Mouse (Mus musculus) layer of hippocampus, postnatal 14 days (tissue): Measurements from ENCODE around the gene Zcchc10. TPM values are rescaled to one million over a fixed set of nuclear protein-coding genes. Genes with fewer than 3 reads are reported as not detected.
"Not testable (repeated sequence)": the region's sequence is repeated elsewhere in the genome, so short reads cannot be mapped to it uniquely, and the experiment has no call there.

Experiments used
- DNase-seq, 2 experiments: peaks; one replicate each; pipeline ENCODE4 v3.0.0; 2021 to 2022; ENCODE audit warnings: low spot score in 2 of 2, mixed read lengths in 1 of 2
- long read RNA-seq, 2 experiments: library from polyadenylated mRNA; stranded (forward); transcript quantifications; one replicate each; pipeline ENCODE4 v2.0.0; 2021
- total RNA-seq, 2 experiments: library from RNA; stranded (reverse); gene quantifications; 2 replicates each; pipeline ENCODE4 v1.2.3; 2021

Gene Zcchc10
- 10 to 100 TPM in 1 of 2 experiments, 1 to 10 TPM in 1; 8.2 to 10.7 TPM for total RNA-seq
- long read RNA-seq, experiment 1, transcript Zcchc10-201 (4 exons, 1,267 nt), result major isoform, 6 of 6 reads
- long read RNA-seq, experiment 1, partial matches to known transcripts, result 0 of 6 reads
- long read RNA-seq, experiment 1, other reads (novel, unspliced or antisense), result 0 of 6 reads
- long read RNA-seq, experiment 2, transcript Zcchc10-201 (4 exons, 1,267 nt), result major isoform, 8 of 9 reads
- long read RNA-seq, experiment 2, partial matches to known transcripts, result 1 of 9 reads
- long read RNA-seq, experiment 2, other reads (novel, unspliced or antisense), result 0 of 9 reads

DNA sequence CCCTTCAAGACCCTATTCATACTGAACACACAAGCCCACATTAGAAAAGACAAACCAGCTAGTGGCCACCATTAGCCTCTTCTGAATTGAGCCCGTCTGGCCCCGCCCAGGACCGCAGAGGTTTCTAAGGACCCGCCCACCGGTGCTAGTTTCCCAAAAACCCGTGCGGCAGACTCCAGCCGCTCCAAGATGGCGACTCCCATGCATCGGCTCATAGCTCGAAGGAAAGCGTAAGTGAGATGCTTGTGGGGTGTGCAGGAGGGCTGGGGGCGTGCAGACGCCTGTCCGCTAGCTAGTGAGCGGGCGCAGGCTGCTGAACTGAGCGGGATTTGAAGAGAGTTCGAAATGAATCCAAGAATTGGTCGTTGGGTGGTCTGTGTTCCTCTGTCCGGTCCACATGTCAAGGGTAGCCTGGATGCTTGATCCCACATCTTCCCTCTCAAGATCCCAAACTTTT is at the start of gene Zcchc10:
Zcchc10 (plus strand) TSS at position 168 of the 457 bp plus-strand sequence.
- DNase-seq, result peak; percentile 73 to 84

DNA sequence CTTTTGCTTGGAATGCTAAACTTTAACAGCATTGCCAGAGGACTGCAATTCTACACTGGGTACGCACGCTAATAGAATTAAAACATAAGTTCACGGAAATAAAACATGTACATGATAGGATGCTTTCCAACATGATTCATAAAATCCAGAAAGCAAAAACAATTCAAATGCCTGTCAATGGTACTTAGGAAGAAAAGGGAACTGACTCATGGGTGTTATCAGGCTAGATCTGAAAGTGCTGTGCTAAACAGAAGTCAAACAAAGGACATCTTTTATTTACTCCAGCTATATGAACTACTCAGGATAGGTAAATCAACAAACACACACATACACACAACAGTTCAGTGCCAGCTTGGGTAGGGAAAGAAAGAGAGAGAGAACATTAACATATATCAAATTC is 49.1 kb upstream of the Zcchc10 start:
- DNase-seq, result no peak

DNA sequence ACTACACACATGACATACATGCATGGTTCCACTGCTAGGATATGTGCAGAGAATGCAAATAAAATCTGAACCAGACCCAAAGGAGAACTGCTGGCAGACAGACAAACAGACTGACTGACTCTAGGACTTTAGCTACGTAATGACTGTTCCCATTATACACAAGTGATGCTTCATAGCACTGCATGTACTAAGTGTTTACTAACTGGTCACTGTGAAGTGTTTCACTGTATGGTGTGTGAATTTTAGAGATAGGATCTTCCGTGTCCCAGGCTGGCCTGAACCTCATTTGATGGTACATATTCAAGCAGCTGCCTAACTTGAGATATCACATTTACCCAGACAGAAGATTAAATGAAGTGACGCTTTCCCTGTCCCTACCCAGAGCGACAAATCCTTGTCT is 46.1 kb upstream of the Zcchc10 start:
- no peak for DNase-seq

DNA sequence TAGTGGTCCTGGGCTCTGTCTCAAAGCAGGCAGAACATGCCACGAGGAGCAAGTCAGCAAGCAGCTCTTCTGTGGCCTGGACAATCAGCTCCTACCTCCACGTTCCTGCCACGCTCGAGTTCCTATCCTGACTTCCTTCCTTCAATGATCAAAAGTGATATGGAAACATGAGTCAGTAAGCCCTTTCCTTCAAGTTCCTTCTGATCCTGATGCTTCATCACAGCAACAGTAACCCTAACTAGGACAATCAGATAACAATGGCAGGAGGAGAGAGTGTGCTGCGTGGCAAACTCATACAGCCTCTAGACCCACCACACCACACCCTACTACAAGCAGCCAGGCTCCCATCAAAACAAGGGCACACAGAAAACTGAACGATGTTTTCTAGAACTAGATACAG is 38.6 kb upstream of the Zcchc10 start:
- no peak for DNase-seq

DNA sequence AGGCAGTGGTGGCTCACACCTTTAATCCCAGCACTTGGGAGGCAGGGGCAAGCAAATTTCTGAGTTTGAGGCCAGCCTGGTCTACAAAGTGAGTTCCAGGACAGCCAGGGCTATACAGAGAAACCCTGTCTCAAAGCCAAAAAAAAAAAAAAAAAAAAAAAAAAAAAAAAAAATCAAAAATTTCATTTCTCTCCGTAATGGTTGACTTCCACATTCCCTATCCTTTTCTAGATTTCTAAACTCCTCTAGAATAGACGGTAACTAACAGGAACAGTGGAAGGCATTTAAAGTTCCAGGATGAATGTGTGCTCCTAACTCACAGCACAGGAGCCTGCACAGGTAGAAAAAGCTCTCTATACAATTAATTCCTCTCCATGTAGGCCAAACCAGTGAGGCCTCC is 34.3 kb upstream of the Zcchc10 start:
- not testable (repeated sequence) for DNase-seq

DNA sequence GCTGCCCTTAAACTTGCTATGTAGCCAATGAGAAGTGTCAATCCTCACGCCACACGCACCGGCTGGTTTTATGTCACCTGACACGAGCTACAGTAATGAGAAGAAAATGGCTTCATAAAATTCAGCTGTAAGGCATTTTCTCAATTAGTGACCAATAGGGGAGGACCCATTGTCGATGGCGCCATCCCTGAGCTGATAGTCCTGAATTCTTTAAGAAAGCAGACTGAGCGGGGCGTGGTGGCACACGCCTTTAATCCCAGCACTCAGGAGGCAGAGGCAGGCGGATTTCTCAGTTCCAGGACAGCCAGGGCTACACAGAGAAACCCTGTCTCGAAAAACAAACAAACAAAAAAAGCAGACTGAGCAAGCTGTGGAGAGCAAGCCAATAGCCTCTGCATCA is 33.6 kb upstream of the Zcchc10 start:
- DNase-seq, result no peak

DNA sequence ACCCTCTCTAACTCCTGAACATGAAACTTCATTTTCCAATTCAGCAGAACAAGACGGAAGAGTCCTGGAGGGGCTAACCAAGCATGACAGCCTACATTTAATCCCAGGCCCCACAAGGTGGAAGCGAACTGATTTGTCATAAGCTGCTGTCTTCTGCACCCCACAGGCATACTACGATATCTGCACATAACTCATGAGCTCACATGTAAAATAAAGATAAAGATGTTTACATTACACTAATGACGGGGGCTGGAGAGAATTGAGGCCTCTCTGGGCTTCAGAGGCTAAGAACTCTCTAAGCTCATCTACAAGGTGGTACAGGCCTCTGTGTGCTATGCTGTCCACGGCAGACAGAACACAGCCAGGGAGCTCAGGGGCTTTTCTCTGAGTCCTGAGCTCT is 30.0 kb upstream of the Zcchc10 start:
- no peak for DNase-seq

DNA sequence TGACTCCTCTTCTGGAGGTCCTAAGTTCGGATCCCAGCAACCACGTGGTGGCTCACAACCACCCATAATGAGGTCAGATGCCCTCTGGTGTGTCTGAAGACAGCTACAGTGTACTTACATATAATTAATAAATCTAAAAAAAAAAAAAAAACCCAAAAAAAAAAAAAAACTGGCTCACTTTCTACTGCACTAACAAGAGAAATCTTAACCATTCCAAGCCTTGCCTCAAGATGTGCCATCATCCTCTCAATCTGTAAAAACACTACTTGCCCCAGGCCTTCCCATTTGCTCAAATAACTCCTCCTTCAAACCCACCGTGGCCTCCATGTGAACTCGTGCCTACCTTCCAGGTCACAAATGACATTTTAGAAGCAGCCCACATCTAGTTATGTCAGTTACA is 27.6 kb upstream of the Zcchc10 start:
- no peak for DNase-seq

DNA sequence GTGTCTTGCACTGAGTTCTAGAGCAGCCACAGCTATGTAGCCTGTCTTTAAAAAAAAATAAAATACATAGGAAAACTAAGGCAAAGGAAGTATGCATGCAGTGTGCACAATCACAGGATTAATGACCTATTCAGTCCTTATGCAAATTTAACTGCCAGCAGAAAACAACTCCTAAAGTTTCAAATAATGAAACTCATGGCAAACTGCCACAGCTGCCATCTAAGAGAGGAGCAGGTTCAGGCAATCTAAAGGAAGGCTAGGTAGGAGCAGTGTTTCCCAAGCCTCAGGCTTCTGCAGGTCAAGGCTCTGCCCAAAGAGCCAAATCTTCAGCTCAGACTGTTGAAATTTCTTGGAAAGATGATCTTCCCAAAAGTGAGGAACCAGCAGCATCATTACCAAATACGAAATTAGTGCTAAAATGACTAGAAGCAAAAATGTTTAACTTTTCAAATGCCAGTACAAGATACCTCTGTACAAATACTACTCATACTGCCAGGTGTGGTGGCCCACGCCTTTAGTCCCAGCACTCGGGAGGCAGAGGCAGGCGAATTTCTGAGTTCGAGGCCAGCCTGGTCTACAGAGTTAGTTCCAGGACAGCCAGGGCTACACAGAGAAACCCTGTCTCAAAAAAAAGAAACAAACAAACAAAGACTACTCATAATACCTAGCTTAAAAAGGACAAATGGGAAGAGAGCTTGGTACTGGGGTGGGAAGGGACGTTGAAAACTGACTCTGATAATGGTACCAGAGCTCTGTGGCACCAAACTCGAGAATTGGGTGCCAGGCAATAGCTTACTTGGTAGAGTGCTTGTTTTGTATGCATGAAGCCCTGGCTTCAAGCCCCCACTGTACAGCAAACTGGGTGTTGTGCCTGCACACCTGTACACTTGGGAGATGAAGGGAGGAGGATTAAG is 26.3 kb upstream of the Zcchc10 start:
- DNase-seq, result no peak

DNA sequence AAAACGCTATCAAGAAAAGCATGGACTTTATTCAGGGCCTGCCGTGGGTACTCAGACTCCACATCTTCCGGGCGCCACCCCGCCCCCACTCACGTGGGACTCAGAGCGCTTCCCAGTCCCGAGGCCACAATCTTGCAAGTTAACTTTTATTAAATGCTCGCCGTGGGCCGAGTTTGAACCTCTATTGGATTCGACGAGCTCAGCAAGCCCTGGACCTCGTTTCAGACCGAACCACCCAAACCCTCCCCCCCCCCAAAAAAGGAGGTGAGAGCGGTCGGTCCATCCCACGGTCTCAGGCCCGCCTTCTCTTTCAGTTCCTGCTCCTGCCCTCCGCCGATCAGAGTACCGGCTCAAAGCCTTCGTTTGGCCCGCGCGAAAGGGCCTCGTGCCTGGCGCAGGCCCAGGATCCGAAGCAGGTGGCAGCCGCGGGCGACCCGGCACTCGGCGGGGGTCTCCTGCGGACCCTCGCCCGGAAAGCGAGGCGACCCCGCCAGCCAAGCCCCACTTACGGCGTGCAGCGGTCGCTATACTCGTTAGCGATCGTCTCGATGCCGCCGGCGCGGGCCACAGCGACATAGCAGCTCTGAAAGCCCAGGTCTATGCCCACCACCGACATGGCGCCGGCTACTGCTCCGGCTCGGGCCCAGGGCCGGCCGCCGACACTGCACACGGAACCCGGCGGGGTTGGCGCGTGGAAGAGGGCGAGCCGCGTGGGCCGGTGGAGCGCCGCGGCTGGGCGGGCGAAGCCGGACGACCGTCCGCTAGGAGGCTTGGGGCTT is 24.7 kb upstream of the Zcchc10 start:
- peak; percentile 46 to 54 for DNase-seq

DNA sequence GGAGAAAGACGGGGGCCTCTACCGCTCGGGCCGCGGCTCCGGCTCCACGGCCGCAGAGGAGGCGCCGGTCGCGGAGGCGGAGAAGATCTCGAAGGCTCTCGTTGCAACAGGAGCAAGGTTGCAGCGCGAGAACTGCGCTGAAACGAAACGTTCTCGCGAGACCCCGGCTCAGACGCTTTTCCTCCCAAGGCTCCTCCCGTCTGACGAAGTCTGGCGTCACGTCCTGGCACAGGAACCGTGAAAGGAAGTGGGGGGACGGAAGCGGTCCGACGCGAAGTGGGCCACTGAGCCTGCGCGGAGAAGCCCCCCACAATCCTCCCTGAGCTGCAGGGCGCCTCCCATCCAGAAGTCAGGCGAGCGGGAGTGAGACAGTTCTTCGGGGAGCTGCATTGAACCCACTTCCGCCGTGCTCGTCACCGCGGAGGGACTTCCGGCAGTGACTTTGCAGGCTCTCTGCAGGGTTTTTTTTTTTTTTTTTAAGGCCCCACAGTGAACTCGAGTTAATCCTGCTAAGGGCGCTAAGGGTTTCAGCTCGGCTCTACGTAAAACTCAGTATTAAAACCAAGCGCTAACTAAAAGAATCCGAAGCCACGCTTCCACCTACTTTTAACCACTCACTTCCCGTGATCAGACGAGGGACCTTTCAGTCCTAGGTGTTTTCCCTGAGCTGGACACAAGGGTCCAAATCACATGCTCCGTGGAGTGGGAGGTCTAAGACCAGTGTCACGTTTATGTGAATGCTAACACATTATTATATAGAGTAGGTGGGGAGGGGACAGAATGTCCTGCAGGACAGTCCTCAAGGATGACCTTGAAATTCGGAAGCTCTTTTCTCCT is 23.9 kb upstream of the Zcchc10 start, which contains the start of gene Hspa4:
Hspa4 (minus strand) TSS at position 128 of the 837 bp plus-strand sequence.
- DNase-seq, result peak; percentile 99

DNA sequence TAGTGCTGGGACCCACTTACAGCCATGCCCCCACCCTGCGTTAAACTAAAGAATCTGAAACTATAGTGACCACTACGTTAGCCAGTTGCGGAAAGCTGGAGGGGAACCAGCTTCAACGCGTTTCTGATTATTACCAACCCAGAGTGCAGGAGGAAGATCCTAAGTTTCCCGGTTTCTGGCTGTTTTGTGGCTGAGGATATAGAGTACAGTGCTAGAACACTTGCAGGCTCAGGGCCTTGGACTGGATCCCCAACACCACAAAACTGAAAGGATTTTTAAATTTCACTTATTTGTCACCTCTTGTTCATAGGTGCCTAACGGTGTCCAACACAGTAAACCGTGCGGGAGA is 23.3 kb upstream of the Zcchc10 start:
- no peak for DNase-seq

DNA sequence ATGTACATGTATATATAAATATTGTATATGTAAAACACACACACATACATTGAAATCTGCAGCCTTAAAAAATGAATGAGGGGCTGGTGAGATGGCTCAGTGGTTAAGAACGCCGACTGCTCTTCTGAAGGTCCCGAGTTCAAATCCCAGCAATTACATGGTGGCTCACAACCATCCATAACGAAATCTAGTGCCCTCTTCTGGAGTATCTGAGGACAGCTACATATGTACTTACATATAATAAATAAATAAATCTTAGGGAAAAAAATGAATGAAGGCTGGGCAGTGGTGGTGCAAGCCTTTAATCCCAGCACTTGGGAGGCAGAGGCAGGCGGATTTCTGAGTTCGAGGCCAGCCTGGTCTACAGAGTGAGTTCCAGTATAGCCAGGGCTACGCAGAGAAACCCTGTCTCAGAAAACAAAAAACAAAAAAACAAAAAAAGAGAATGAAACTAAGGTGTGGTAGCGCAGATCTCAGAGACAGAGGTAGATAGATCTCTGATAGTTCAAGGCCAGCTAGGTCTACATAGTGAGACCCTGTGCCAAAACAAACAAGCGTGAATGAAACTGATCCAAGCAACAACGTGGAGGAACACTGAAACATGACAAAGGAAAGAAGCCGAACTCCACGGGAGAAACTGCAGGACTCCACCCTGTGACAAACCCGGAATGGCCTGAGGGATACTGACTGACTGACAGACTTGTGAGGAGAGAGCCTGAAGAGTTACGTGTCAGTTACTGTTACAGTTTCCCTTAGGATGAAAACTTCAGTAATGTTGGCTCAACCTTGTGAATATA is 20.2 kb upstream of the Zcchc10 start:
- no peak for DNase-seq

DNA sequence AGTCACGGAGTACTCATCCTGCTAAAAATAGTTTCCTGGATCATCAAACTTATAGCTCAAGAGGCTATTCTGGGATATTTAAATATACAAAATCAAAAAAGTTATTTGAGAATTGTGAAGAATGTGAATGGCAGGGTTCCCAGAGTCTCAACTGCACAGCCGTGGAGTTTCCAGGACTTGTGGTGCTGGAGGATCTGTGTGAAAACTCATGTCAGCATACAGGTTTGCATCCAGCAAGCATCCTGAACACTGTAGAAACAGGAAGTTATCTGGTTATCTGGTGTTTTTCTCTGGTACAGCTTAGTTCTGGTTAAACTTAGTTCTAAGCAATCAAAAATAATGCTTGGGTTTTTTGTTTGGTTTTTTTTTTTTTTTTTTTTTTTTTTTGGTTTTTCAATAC is 17.5 kb upstream of the Zcchc10 start:
- no peak for DNase-seq

DNA sequence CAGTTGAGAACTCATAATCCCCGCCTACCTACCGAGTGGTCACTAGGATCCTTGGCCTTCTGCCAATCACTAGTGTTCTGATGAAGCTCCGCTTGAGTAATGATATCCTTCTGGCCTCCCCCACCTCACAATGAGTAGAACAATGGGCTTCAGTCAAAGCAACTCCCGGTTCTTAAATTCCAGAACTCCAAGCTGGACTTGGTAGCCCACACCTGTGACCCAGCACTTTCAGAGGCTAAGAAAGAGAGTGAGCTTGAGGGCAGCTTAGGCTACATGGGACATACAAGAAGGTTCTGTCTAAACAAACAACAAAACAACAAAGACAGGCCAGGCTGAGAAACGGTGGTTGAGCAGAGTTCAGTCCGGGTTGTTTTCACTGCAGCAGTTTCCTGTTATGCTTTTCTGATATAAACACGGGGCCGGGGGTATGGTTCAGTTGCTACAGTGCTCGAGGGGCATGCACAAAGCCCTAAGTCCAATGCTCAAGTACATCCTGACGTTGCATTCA is 16.9 kb upstream of the Zcchc10 start:
- DNase-seq, result no peak

DNA sequence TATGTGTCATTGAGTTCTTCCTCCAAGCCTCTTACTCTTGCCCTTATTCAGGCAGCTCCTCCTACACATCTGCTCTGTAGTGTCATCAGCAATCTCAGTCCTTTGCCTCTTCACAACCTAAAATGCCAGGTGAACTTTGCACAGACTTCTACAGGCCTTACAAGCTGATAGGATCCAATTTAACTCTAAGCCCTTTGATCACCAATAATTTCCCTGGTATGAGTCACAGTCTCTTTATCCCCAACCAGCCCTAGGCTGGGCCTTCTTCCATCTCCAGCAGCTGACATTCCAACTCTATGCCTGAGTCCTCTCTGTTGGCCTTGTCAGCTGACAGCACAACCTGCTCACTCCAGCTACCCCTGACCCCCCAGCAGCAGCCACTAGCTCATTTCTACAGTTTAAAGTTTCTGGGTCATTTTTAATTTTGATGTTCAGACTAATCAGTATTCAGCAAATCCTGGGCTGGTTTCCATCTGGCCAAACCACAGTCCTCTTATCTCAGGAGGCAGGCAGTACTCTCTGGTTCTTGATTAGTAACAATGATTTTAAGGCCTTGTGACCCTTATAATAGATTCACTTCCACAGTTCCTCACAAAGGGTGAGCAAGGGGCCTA is 16.1 kb upstream of the Zcchc10 start:
- DNase-seq, result no peak

DNA sequence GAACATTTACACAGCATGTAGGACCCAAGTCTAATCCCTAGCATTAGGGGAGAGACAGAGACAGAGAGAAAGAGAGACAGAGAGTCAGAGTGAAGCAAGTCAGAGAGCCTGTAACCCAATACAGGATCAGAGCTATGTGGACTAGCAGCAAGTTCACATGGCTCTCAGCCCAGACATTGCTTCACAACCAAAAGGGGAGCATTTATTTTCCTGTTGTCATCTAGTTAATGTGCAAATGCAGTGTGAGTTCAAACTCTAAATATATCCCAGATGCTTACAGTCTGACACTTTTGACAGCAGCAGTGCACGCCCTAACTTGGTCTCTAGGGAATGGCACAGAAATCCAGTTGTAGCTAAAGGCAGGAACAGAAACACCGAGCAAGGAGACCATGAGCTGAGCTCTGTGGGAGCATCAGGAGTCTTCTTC is 15.6 kb upstream of the Zcchc10 start:
- no peak for DNase-seq

DNA sequence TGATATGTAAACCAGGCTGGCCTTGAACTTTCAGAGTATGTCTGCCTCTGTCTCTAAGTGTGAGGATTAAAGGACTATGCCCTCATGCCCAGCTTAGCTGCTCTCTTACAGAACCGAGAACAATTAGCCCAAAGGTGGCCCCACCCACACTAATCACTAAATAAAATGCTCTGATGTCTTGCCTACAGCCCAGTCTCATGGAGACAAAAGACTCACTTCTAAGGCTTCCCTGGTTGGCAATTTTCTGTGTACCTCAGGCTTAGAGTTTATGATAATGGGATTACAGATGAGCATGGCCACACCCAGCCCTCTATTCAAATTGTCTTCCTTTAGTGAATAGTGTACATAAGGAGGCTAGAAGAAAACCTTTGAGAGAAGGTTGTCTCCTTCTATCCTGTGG is 13.1 kb upstream of the Zcchc10 start:
- DNase-seq, result no peak

DNA sequence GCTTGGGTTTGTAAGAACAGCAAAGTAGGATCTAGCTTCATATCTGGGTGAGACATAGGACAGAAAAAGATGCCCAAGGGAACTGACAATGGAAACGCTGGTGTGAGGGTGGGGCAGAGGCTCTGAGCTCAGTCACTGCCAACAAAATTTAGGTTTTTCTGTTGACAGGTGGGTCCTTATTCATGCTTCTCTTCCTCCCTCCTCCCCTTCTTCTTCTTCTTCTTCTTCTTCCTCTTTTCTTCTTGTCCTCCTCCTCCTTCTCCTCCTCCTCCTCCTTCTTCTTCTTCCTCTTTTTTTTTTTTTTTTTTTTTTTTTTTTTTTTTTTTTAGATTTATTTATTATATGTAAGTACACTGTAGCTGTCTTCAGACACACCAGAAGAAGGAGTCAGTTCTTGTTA is 11.7 kb upstream of the Zcchc10 start:
- not testable (repeated sequence) for DNase-seq
